Mouse (Mus musculus) MN1 (cell line): Measurements from ENCODE around the gene Cad.

Experiments used
- DNase-seq: peaks from one replicate; pipeline ENCODE4 v3.0.0-alpha.2; 2016; ENCODE audit warnings: low spot score

Cad gene

GRCm38 (mm10) chr5:31110781-31111180 lies 56.2 kb downstream of the Cad start:
- peak; percentile 30 for DNase-seq

- DNase-seq = no peak
Measured at GRCm38 (mm10) chr5:31116354-31116753, 61.8 kb downstream of the Cad start, which contains the start of gene Trim54. Gene Trim54 (plus strand): TSS chr5:31116712.

GRCm38 (mm10) chr5:31116912-31117311 lies 62.3 kb downstream of the Cad start:
- DNase-seq = no peak

- DNase-seq = no peak
Measured at GRCm38 (mm10) chr5:31121111-31121510, 66.5 kb downstream of the Cad start.

GRCm38 (mm10) chr5:31123481-31123880 lies 68.9 kb downstream of the Cad start:
- no peak for DNase-seq

GRCm38 (mm10) chr5:31126050-31126449 lies 71.5 kb downstream of the Cad start:
- DNase-seq = no peak
